Mouse (Mus musculus): ENCODE data around the gene Apobec2. TPM values are rescaled to one million over a fixed set of nuclear protein-coding genes. Genes with fewer than 3 reads are reported as not detected.

The Apobec2 gene
- polyA plus RNA-seq, 1 experiment from 2014 or later: 31.0 TPM

- no peak overlapping the region for H3K9ac ChIP-seq (ENCODE audit: low read length)
- H3K4me2 ChIP-seq (ENCODE audit: low read depth, low read length): no peak overlapping the region
- H3K27me3 ChIP-seq (ENCODE audit: control insufficient read depth, insufficient read depth, low read length): no peaks in the 10 kb centered on the region
- no peak overlapping the region for H3K4me3 ChIP-seq (replicated peaks; ENCODE audit: low read length)
- 85% methylated on average over 2 of the region's 2 CpGs for WGBS
- peaks cover 43% of the 10 kb centered on the region for H3K36me3 ChIP-seq (ENCODE audit: control insufficient read depth, insufficient read depth, low read length)
- H3K4me1 ChIP-seq (ENCODE audit: control insufficient read depth, insufficient read depth, low read length): no peaks in the 10 kb centered on the region
- H3K9me3 ChIP-seq (replicated peaks; ENCODE audit: control insufficient read depth, low read length): no peaks in the 10 kb centered on the region
- no peak for ATAC-seq (ENCODE audit: insufficient read depth, low FRiP score)
- H3K27ac ChIP-seq (ENCODE audit: low read length): no peak overlapping the region
These were observed 44.1 kb downstream of the Apobec2 start for GRCm38 (mm10) chr17:48388666-48389065.

- H3K9ac ChIP-seq (ENCODE audit: low read length): no peak overlapping the region
- WGBS: 60% methylated on average over 2 of the region's 2 CpGs
These were observed 46.8 kb downstream of the Apobec2 start for GRCm38 (mm10) chr17:48385786-48386461.

GRCm38 (mm10) chr17:48379050-48379449, 53.7 kb downstream of the Apobec2 start:
- Histone ChIP-seq H3K27me3 (ENCODE audit: control insufficient read depth, insufficient read depth, low read length) (no peaks in the 10 kb centered on the region), H3K27ac (ENCODE audit: low read length) (no peak overlapping the region), H3K9ac (ENCODE audit: low read length) (no peak overlapping the region), H3K4me2 (ENCODE audit: low read depth, low read length) (no peak overlapping the region), H3K4me1 (ENCODE audit: control insufficient read depth, insufficient read depth, low read length) (no peaks in the 10 kb centered on the region), H3K4me3 (replicated peaks; ENCODE audit: low read length) (no peak overlapping the region), H3K36me3 (ENCODE audit: control insufficient read depth, insufficient read depth, low read length) (no peaks in the 10 kb centered on the region), H3K9me3 (replicated peaks; ENCODE audit: control insufficient read depth, low read length) (no peaks in the 10 kb centered on the region)
- ATAC-seq (ENCODE audit: insufficient read depth, low FRiP score): no peak

More at GRCm38 (mm10) chr17:48385786-48386461, 46.8 kb downstream of the Apobec2 start:
- no peak for ATAC-seq (ENCODE audit: insufficient read depth, low FRiP score)
- no peaks in the 10 kb centered on the region for H3K27me3 ChIP-seq (ENCODE audit: control insufficient read depth, insufficient read depth, low read length)
- H3K4me2 ChIP-seq (ENCODE audit: low read depth, low read length): no peak overlapping the region
- H3K27ac ChIP-seq (ENCODE audit: low read length): no peak overlapping the region
- no peak overlapping the region for H3K4me3 ChIP-seq (replicated peaks; ENCODE audit: low read length)
- no peaks in the 10 kb centered on the region for H3K4me1 ChIP-seq (ENCODE audit: control insufficient read depth, insufficient read depth, low read length)
- H3K9me3 ChIP-seq (replicated peaks; ENCODE audit: control insufficient read depth, low read length): no peaks in the 10 kb centered on the region
- H3K36me3 ChIP-seq (ENCODE audit: control insufficient read depth, insufficient read depth, low read length): peaks cover 20% of the 10 kb centered on the region

GRCm38 (mm10) chr17:48376102-48376501, 56.6 kb downstream of the Apobec2 start:
- WGBS: 88% methylated on average over 1 of the region's 1 CpGs
- H3K27me3 ChIP-seq (ENCODE audit: control insufficient read depth, insufficient read depth, low read length): no peaks in the 10 kb centered on the region
- H3K4me1 ChIP-seq (ENCODE audit: control insufficient read depth, insufficient read depth, low read length): no peaks in the 10 kb centered on the region
- H3K27ac ChIP-seq (ENCODE audit: low read length): no peak overlapping the region
- no peaks in the 10 kb centered on the region for H3K36me3 ChIP-seq (ENCODE audit: control insufficient read depth, insufficient read depth, low read length)
- H3K4me2 ChIP-seq (ENCODE audit: low read depth, low read length): no peak overlapping the region
- H3K9me3 ChIP-seq (replicated peaks; ENCODE audit: control insufficient read depth, low read length): no peaks in the 10 kb centered on the region
- no peak overlapping the region for H3K9ac ChIP-seq (ENCODE audit: low read length)
- no peak for ATAC-seq (ENCODE audit: insufficient read depth, low FRiP score)
- no peak overlapping the region for H3K4me3 ChIP-seq (replicated peaks; ENCODE audit: low read length)

GRCm38 (mm10) chr17:48372987-48373386, 59.7 kb downstream of the Apobec2 start:
- H3K9ac ChIP-seq (ENCODE audit: low read length): no peak overlapping the region
- no peaks in the 10 kb centered on the region for H3K4me1 ChIP-seq (ENCODE audit: control insufficient read depth, insufficient read depth, low read length)
- H3K4me2 ChIP-seq (ENCODE audit: low read depth, low read length): no peak overlapping the region
- H3K27ac ChIP-seq (ENCODE audit: low read length): no peak overlapping the region
- H3K36me3 ChIP-seq (ENCODE audit: control insufficient read depth, insufficient read depth, low read length): no peaks in the 10 kb centered on the region
- 72% methylated on average over 8 of the region's 8 CpGs for WGBS
- H3K4me3 ChIP-seq (replicated peaks; ENCODE audit: low read length): no peak overlapping the region
- no peak for ATAC-seq (ENCODE audit: insufficient read depth, low FRiP score)
- no peaks in the 10 kb centered on the region for H3K9me3 ChIP-seq (replicated peaks; ENCODE audit: control insufficient read depth, low read length)
- no peaks in the 10 kb centered on the region for H3K27me3 ChIP-seq (ENCODE audit: control insufficient read depth, insufficient read depth, low read length)

GRCm38 (mm10) chr17:48371621-48372020, 61.1 kb downstream of the Apobec2 start:
- no peak for ATAC-seq (ENCODE audit: insufficient read depth, low FRiP score)
- Histone ChIP-seq H3K4me2 (ENCODE audit: low read depth, low read length) (no peak overlapping the region), H3K4me1 (ENCODE audit: control insufficient read depth, insufficient read depth, low read length) (no peaks in the 10 kb centered on the region), H3K36me3 (ENCODE audit: control insufficient read depth, insufficient read depth, low read length) (no peaks in the 10 kb centered on the region), H3K4me3 (replicated peaks; ENCODE audit: low read length) (no peak overlapping the region), H3K27ac (ENCODE audit: low read length) (no peak overlapping the region), H3K9ac (ENCODE audit: low read length) (no peak overlapping the region), H3K9me3 (replicated peaks; ENCODE audit: control insufficient read depth, low read length) (no peaks in the 10 kb centered on the region), H3K27me3 (ENCODE audit: control insufficient read depth, insufficient read depth, low read length) (no peaks in the 10 kb centered on the region)

Other genes with a start within 250 kb of the Apobec2 start
- 0.10 and 0.48 TPM in 2 replicates for gene Trem1, start 200.2 kb downstream of the Apobec2 start, polyA plus RNA-seq (2015; fragmentation: Nextera tagmentation; extraction: Ambion mirVana)
- 0.94 and 1.1 TPM in 2 replicates for gene Trem3, start 185.2 kb downstream of the Apobec2 start, polyA plus RNA-seq (2015; fragmentation: Nextera tagmentation; extraction: Ambion mirVana)
- 1.2 and 1.7 TPM in 2 replicates for gene Treml4, start 168.6 kb downstream of the Apobec2 start, polyA plus RNA-seq (2015; fragmentation: Nextera tagmentation; extraction: Ambion mirVana)
- gene Treml2, start 133.4 kb downstream of the Apobec2 start, polyA plus RNA-seq (2015; fragmentation: Nextera tagmentation; extraction: Ambion mirVana): 0.24 and 0.48 TPM in 2 replicates
- gene B430306N03Rik, start 116.8 kb downstream of the Apobec2 start, polyA plus RNA-seq (2015; fragmentation: Nextera tagmentation; extraction: Ambion mirVana): 0.41 and 0.57 TPM in 2 replicates
- 2.3 and 3.5 TPM in 2 replicates for gene Trem2, start 86.5 kb downstream of the Apobec2 start, polyA plus RNA-seq (2015; fragmentation: Nextera tagmentation; extraction: Ambion mirVana)
- 0.49 and 0.53 TPM in 2 replicates for gene Treml1, start 73.0 kb downstream of the Apobec2 start, polyA plus RNA-seq (2015; fragmentation: Nextera tagmentation; extraction: Ambion mirVana)
- gene Nfya, start 23.0 kb downstream of the Apobec2 start, polyA plus RNA-seq (2015; fragmentation: Nextera tagmentation; extraction: Ambion mirVana): 11.3 and 12.4 TPM in 2 replicates
- gene Oard1, start 22.9 kb downstream of the Apobec2 start, polyA plus RNA-seq (2015; fragmentation: Nextera tagmentation; extraction: Ambion mirVana): 54.4 and 54.5 TPM in 2 replicates
- 8.1 and 8.5 TPM in 2 replicates for gene Tspo2, start 18.6 kb upstream of the Apobec2 start, polyA plus RNA-seq (2015; fragmentation: Nextera tagmentation; extraction: Ambion mirVana)
- 13.7 and 13.8 TPM in 2 replicates for gene Unc5cl, start 22.0 kb upstream of the Apobec2 start, polyA plus RNA-seq (2015; fragmentation: Nextera tagmentation; extraction: Ambion mirVana)